ENCODE assay signal across 9 mouse cellular contexts in the genomic region with DNA sequence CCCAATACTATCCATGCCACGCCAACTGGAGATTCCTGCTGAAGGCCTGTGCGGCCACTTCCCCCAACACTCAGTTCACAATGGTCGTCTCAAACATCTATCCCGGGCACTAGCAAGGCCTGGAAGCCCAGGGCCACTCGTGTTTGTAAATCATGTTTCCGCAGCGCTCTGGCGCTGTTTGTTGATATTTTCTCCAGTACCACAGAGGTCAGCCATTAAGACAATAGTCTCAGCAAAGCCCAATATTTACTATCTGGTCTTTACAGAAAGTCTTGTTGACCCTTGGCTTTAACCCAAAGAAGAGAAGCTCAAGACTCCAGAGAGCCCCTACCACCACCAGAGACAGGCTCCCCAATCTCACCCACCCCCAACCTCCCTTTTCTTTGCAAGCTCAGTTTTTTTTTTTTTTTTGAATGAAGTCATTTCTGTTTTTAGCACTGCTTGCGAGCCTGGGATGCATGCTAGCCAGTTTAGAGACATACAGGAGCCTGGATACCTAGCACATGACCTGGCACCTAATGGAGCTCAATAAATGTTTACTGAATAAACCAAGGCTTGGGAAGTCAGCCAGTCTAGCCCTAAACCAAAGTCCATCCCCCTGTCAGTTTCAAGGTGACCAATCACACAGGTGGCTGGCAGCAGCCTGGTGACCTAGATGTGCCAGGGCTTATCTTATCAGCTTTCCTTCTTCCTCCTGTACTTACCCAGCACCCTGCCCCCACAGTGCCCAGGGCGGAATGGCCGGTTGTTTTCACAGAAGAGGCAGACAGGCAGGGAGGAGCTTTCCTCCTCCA. TPM values are rescaled to one million over a fixed set of nuclear protein-coding genes. Genes with fewer than 3 reads are reported as not detected.
DNase-seq lines count a peak whose midpoint lies in the region; ATAC-seq and TF ChIP-seq lines count a peak whose summit lies in the region.
"Had no signal": no experiment of that assay in that cellular context is flagged by ENCODE, and none has a peak within 500 bp of the region (broad histone marks: within the 10 kb centered on the region; RNA-seq: fewer than 3 reads in every experiment).

No protein-coding gene starts in this region.

- no peak for ATAC-seq in embryonic facial prominence, embryonic 13.5 days (ENCODE audit: insufficient number of reproducible peaks, insufficient read depth, low FRiP score, low TSS enrichment, low read depth)
- ATAC-seq in lung, embryonic 14.5 days (ENCODE audit: insufficient read depth), result peak; percentile 46
- ATAC-seq in forebrain, postnatal 0 days, result no peak

- peaks cover 14% of the 10 kb centered on the region for H3K36me3 ChIP-seq in embryonic facial prominence, embryonic 13.5 days
- no peaks in the 10 kb centered on the region for H3K36me3 ChIP-seq in lung, embryonic 14.5 days (ENCODE audit: insufficient read depth)
- H3K36me3 ChIP-seq in forebrain, postnatal 0 days (ENCODE audit: insufficient read depth), result no peaks in the 10 kb centered on the region

- intact Hi-C loops in gastrocnemius, adult 2 months (cut with DNase I), result no loop called here

- H3K4me2 ChIP-seq in embryonic facial prominence, embryonic 13.5 days, result no peak overlapping the region
- H3K4me2 ChIP-seq in lung, embryonic 14.5 days, result 0 out of 2 replicates have a peak overlapping the region, but pooled peaks have one; percentile 18
- no peak overlapping the region for H3K4me2 ChIP-seq in forebrain, postnatal 0 days (ENCODE audit: low read depth)
- H3K4me2 ChIP-seq: embryonic facial prominence, embryonic 12.5 days had no signal

- no peaks in the 10 kb centered on the region for H3K9me3 ChIP-seq in embryonic facial prominence, embryonic 13.5 days
- H3K9me3 ChIP-seq in lung, embryonic 14.5 days (ENCODE audit: low read depth, low read length), result no peaks in the 10 kb centered on the region
- H3K9me3 ChIP-seq in forebrain, postnatal 0 days (ENCODE audit: low read length), result no peaks in the 10 kb centered on the region
- H3K9me3 ChIP-seq: embryonic facial prominence, embryonic 12.5 days had no signal

- no peak for TF ChIP-seq CTCF in gastrocnemius, adult 2 months (IDR thresholded peaks at IDR 0.05)
- no peak for TF ChIP-seq CTCF in lung, embryonic 14.5 days (IDR thresholded peaks at IDR 0.05; ENCODE audit: low read depth)
- TF ChIP-seq CTCF in forebrain, postnatal 0 days (IDR thresholded peaks at IDR 0.05; ENCODE audit: low read depth), result no peak

- no peaks in the 10 kb centered on the region for H3K27me3 ChIP-seq in embryonic facial prominence, embryonic 13.5 days
- no peaks in the 10 kb centered on the region for H3K27me3 ChIP-seq in lung, embryonic 14.5 days (ENCODE audit: insufficient read depth, low read length)
- H3K27me3 ChIP-seq in forebrain, postnatal 0 days (ENCODE audit: insufficient read depth, low read length), result no peaks in the 10 kb centered on the region
- H3K27me3 ChIP-seq: embryonic facial prominence, embryonic 12.5 days had no signal

- peaks cover 63% of the 10 kb centered on the region for H3K4me1 ChIP-seq in embryonic facial prominence, embryonic 13.5 days
- peaks cover 52% of the 10 kb centered on the region for H3K4me1 ChIP-seq in lung, embryonic 14.5 days (ENCODE audit: insufficient read depth)
- no peaks in the 10 kb centered on the region for H3K4me1 ChIP-seq in forebrain, postnatal 0 days (ENCODE audit: insufficient read depth)

- WGBS in embryonic facial prominence, embryonic 13.5 days, result 77% methylated on average over 11 of the region's 11 CpGs
- WGBS in lung, embryonic 14.5 days, result 20% methylated on average over 11 of the region's 11 CpGs
- 81% methylated on average over 11 of the region's 11 CpGs for WGBS in forebrain, postnatal 0 days

- H3K4me3 ChIP-seq in gastrocnemius, adult 2 months, result peak overlapping the region; percentile 33
- H3K4me3 ChIP-seq in embryonic facial prominence, embryonic 13.5 days, result no peak overlapping the region
- no peak overlapping the region for H3K4me3 ChIP-seq in lung, embryonic 14.5 days (ENCODE audit: low read depth, low read length)
- no peak overlapping the region for H3K4me3 ChIP-seq in forebrain, postnatal 0 days (ENCODE audit: low read depth, low read length)
- H3K4me3 ChIP-seq: embryonic facial prominence, embryonic 12.5 days had no signal

- no peak overlapping the region for H3K9ac ChIP-seq in embryonic facial prominence, embryonic 13.5 days
- no peak overlapping the region; the same call in 1 of the 2 replicates for H3K9ac ChIP-seq in lung, embryonic 14.5 days
- H3K9ac ChIP-seq in forebrain, postnatal 0 days, result no peak overlapping the region
- H3K9ac ChIP-seq: embryonic facial prominence, embryonic 12.5 days had no signal

- peak; percentile 72 for DNase-seq in gastrocnemius, adult 2 months
- no peak for DNase-seq in gastrocnemius, postnatal 4 days (ENCODE audit: low spot score in 2 of 2)
- DNase-seq in kidney, adult 18-20 months, result peak; percentile 80
- DNase-seq in lung, embryonic 14.5 days, result peak; percentile 70
- DNase-seq in urinary bladder, adult 2 months (ENCODE audit: low spot score), result peak; percentile 55
- no peak for DNase-seq in forebrain, postnatal 0 days
- no peak for DNase-seq in right cerebral cortex, adult 18-20 months

- H3K27ac ChIP-seq in gastrocnemius, adult 2 months, result peak overlapping the region; percentile 94
- H3K27ac ChIP-seq in embryonic facial prominence, embryonic 13.5 days, result peak overlapping the region; percentile 44; the same call in 1 of the 2 replicates
- H3K27ac ChIP-seq in lung, embryonic 14.5 days (ENCODE audit: low read depth), result peak overlapping the region; percentile 77
- H3K27ac ChIP-seq in forebrain, postnatal 0 days (ENCODE audit: low read depth, low read length), result no peak overlapping the region

RNA-seq across cellular contexts. Expression of a gene that starts 31.8 kb away (rescaled TPM):
- total RNA-seq in gastrocnemius, adult 2 months (2021), result 10 to 100 TPM in 1 of 2 experiments, 1 to 10 TPM in 1; 4.5 to 11.6 TPM
- total RNA-seq in gastrocnemius, postnatal 4 days (2021), result 10 to 100 TPM; 12.5 to 13.0 TPM
- 12.2 and 14.6 TPM in 2 replicates for polyA plus RNA-seq in embryonic facial prominence, embryonic 13.5 days (2015; fragmentation: Nextera tagmentation; extraction: Ambion mirVana)
- polyA plus RNA-seq in lung, embryonic 14.5 days (2014; fragmentation: Nextera tagmentation; extraction: Ambion mirVana), result 6.8 and 7.0 TPM in 2 replicates
- polyA plus RNA-seq in urinary bladder, adult 2 months (2012; rRNA removed), result 21.6 and 21.8 TPM in 2 replicates
- 5.6 and 6.3 TPM in 2 replicates for total RNA-seq in forebrain, postnatal 0 days (2014; rRNA removed)
- polyA plus RNA-seq in forebrain, postnatal 0 days (2015; fragmentation: Nextera tagmentation; extraction: Ambion mirVana), result 3.7 and 4.5 TPM in 2 replicates

Comparison
In these comparisons a context has a peak if more than half of its experiments do, and no peak if none do; other contexts are left out.
1. DNase-seq: peak in gastrocnemius, adult 2 months (single experiment), kidney, adult 18-20 months (single experiment), lung, embryonic 14.5 days (single experiment) and urinary bladder, adult 2 months (single experiment); none in gastrocnemius, postnatal 4 days (0 of 2), forebrain, postnatal 0 days (single experiment) and right cerebral cortex, adult 18-20 months (single experiment).